32 mouse cellular contexts compared by ENCODE assay signal in genomic region chr2:119498859-119499258, GRCm38 (mm10). TPM values are rescaled to one million over a fixed set of nuclear protein-coding genes. Genes with fewer than 3 reads are reported as not detected.
"Had no signal": no experiment of that assay in that cellular context is flagged by ENCODE, and none has a peak within 500 bp of the region (broad histone marks: within the 10 kb centered on the region; RNA-seq: fewer than 3 reads in every experiment).

No protein-coding gene starts in this region.

- H3K4me3 ChIP-seq: heart, embryonic 10.5 days; heart, embryonic 12.5 days; heart, embryonic 13.5 days; heart, embryonic 15.5 days; hindbrain, embryonic 10.5 days; hindbrain, embryonic 12.5 days; hindbrain, embryonic 13.5 days; hindbrain, embryonic 15.5 days; intestine, embryonic 15.5 days; kidney, embryonic 15.5 days; layer of hippocampus, adult 2 months; left cerebral cortex, adult 2 months had no signal

- H3K9ac ChIP-seq: heart, embryonic 12.5 days; heart, embryonic 13.5 days; heart, embryonic 15.5 days; hindbrain, embryonic 12.5 days; hindbrain, embryonic 13.5 days; hindbrain, embryonic 14.5 days; hindbrain, embryonic 15.5 days; intestine, embryonic 15.5 days; kidney, embryonic 15.5 days had no signal

- H3K9me3 ChIP-seq: heart, embryonic 10.5 days; heart, embryonic 12.5 days; heart, embryonic 13.5 days; heart, embryonic 15.5 days; hindbrain, embryonic 10.5 days; hindbrain, embryonic 12.5 days; hindbrain, embryonic 13.5 days; hindbrain, embryonic 15.5 days; intestine, embryonic 15.5 days; kidney, embryonic 15.5 days had no signal

- H3K4me2 ChIP-seq: heart, embryonic 11.5 days; heart, embryonic 12.5 days; heart, embryonic 13.5 days; heart, embryonic 15.5 days; hindbrain, embryonic 12.5 days; hindbrain, embryonic 13.5 days; hindbrain, embryonic 14.5 days; hindbrain, embryonic 15.5 days; intestine, embryonic 15.5 days; kidney, embryonic 15.5 days had no signal

- DNase-seq: heart, postnatal 10 days; heart, postnatal 14 days; heart, postnatal 36 days; heart, postnatal 4 days; kidney, adult 11 months; kidney, adult 18-20 months; kidney, adult 2 months; kidney, adult 8-10 months; kidney, adult 9 months; kidney, postnatal 10 days; kidney, postnatal 14 days; kidney, postnatal 36 days; kidney, postnatal 4 days; layer of hippocampus, adult 9-11 months; layer of hippocampus, postnatal 36 days had no signal

- H3K27me3 ChIP-seq: heart, embryonic 12.5 days; heart, embryonic 13.5 days; heart, embryonic 15.5 days; hindbrain, embryonic 12.5 days; hindbrain, embryonic 13.5 days; hindbrain, embryonic 15.5 days; intestine, embryonic 15.5 days; kidney, embryonic 15.5 days had no signal

- H3K4me1 ChIP-seq: heart, embryonic 10.5 days; heart, embryonic 12.5 days; heart, embryonic 13.5 days; heart, embryonic 15.5 days; hindbrain, embryonic 10.5 days; hindbrain, embryonic 12.5 days; hindbrain, embryonic 13.5 days; hindbrain, embryonic 15.5 days; intestine, embryonic 15.5 days; kidney, embryonic 15.5 days had no signal

- H3K27ac ChIP-seq: heart, embryonic 10.5 days; heart, embryonic 13.5 days; heart, embryonic 15.5 days; hindbrain, embryonic 10.5 days; hindbrain, embryonic 12.5 days; hindbrain, embryonic 13.5 days; hindbrain, embryonic 14.5 days; hindbrain, embryonic 15.5 days; hindbrain, postnatal 0 days; intestine, embryonic 15.5 days; kidney, embryonic 15.5 days; kidney, postnatal 0 days; layer of hippocampus, adult 2 months; left cerebral cortex, adult 2 months had no signal

- H3K36me3 ChIP-seq: heart, embryonic 10.5 days; heart, embryonic 12.5 days; heart, embryonic 13.5 days; heart, embryonic 15.5 days; hindbrain, embryonic 10.5 days; hindbrain, embryonic 12.5 days; hindbrain, embryonic 13.5 days; hindbrain, embryonic 15.5 days; intestine, embryonic 15.5 days; kidney, embryonic 15.5 days had no signal

RNA-seq across cellular contexts. Expression of gene Exd1, which starts 48.6 kb away (rescaled TPM):
- total RNA-seq: hematopoietic stem cell, adult 5-6 weeks had no signal
